Mouse (Mus musculus): ENCODE measurements around the gene Fam83f.

The Fam83f gene

DNA sequence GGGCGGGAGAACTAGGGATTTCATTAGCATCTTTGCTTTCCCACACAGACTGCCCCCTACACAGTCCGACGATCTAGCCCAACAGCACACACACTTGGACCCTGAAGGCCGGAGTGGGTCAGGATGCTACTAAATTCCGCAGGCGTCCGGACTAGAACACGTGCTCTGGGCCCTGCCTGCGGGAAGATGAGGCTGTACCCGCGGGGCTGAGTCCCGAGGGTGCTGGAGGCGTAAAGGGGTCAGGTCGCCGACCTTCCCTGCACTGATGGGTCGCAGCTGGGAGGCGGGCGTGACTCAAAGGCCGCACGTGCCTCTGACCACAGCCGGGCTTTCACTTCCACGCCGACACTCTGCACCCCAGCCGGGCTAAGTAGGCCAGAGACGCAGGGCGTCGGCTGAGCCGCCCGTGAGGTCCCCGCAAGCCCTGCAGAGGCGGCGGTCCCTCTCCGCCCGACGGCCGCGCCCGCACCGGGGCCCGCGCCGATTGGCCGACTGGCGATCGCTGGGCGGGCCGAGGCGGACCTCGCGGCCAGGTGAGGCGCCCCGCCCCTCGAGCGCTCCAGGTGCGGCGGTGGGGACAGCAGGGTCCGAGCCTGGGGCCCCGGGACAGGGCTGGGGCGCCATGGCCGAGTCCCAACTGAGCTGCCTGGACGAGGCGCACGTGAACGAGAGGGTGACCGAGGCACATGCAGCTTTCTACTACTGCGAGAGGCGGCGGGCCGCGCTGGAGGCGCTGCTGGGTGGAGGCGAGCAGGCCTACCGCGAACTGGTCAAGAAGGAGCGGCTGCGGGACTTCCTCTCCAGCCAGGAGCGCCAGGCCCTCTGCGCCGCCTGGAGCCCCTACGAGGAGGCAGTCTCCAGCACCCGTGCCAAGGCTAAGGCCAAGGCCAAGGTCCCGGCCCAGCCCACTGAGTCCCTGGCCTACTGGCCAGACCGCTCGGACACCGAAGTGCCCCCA is at the start of gene Fam83f:
TSS of gene Fam83f (plus strand) at position 553 of the 958 bp plus-strand sequence.
- peak; percentile 61 for DNase-seq (ENCODE audit: low spot score)

DNA sequence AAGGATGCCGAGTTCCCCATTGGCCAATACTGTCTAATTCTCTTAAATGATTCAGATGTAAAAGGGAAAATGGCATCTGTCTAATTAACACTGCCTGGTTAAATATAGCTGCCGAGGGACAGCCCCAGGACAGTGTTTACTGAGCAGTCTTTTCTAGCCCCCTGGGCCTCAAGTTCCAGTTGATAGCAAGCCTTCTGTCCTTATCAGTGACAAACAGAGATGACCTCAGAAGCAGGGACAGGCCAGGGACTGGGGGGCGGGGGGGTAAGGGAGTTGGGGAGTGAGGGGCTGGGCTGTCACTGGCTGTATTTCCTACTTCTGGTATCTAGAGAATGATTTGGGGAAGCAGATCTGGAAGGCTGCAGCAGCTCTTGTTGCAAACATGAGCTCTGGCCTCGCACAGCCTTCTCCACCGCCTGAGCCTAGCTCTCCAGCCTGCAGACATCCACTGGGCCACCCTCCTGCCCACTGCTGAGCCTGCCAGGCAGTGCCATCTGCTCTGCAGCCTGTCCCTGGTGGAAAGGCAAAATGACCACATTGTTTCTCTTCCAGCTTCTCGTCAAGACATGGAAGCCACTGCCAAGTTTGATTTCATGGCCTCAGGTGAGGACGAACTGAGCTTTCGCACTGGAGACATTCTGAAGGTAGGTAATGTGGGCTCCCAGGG is 48.3 kb upstream of the Fam83f start:
- DNase-seq (ENCODE audit: low spot score): no peak

DNA sequence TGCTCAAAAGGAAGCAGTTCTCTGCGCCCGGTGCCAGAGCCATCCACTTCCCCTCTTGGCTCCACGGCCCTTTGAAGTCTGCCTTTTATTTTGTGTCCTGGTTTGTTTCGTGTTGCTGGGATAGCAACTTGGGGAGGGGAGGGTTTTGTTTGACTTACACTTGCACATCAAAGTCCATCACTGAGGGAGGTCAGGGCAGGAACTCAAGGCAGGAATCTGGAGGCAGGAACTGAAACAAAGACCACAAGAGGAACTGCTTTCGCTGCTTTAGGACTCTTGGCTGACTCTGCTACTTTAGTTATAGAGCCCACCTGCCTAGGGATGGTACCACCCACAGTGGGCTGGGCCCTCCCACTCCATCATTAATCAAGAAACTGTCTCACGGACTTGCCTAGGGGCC is 45.2 kb upstream of the Fam83f start:
- no peak for DNase-seq (ENCODE audit: low spot score)

DNA sequence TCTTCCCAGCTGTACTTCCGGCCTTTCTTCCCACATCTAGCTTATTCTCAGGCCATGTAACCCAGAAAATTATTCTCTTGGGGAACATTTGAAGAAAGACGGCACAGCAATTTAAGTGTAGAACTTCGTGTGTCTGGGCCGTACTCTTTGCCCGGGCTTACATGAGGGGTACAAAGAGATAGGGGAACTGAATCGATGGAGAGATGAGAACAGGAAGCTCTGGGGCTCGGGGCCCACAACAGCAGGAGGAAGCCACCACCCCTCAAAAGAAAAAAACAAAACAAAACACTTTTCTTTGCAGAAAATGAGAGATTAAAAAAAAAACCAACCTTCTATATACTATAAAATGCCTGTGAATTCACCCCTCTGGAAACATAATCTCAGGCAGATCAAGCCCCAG is 41.5 kb upstream of the Fam83f start:
- DNase-seq (ENCODE audit: low spot score): no peak

DNA sequence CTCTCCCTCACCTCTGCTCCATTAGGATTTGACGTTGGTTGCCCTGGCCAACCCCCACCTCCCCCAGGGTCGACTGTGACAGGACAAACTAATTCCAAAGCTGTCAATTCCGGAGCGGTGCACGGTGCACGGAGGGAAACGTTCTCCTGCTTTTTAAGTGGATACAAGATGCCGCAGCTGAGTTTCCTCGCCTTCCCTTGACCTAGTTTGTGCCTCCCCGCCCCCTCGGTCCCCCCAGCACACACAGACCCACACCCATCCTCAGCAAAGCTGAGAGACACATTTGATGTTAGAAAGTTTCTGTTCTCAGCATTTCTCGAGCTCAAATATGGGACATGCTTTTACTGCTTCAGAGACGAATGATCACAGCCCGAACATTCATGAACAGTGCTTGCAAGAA is 40.9 kb upstream of the Fam83f start:
- DNase-seq (ENCODE audit: low spot score): no peak

DNA sequence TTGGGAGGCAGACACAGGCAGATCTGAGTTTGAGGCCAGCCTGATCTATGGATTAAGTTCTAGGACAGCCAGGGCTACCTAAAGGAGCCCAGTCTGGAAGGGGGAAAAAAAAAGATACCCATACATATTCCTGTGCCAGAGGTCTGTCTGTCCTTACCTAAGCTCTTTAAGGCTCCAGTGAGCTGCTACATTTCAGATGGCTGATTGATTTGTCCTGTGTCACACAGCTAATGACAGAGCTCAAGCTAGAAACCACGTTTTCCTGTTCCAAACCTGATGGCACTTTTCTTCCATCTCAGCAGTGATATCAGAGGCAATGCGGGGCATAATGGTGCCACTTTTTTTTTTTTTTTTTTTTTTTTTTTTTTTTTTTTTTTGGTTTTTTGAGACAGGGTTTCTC is 40.3 kb upstream of the Fam83f start:
- DNase-seq (ENCODE audit: low spot score): no peak

DNA sequence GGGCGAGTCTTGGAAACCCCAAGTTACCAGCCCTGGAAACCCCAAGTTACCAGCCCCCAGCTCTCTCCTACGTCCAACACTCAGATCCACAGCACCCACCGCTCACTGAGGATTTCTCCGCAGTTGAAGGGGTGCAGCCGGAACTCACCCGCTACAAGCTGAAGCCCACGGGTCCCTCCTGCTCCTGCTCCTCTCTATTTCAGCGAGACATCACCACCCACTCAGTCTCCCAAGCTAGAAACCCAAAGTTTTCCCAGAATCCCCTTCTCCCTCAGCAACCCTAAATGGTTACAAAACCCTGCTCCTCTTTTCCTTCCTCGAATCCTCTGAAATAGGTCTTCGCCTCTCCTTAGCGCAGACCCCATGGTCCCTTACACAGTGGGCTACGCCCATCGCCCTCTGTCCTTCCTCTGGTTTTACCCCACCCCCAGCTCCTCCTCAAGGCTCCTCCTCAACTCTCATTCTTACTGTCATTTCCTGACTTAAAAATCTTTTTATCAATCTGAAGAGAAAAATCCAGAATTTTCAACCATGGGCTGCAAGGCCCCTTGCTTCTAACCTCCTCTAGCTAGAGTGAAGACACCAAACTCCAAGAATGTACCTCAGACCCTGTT is 39.3 kb upstream of the Fam83f start:
- DNase-seq (ENCODE audit: low spot score): no peak

DNA sequence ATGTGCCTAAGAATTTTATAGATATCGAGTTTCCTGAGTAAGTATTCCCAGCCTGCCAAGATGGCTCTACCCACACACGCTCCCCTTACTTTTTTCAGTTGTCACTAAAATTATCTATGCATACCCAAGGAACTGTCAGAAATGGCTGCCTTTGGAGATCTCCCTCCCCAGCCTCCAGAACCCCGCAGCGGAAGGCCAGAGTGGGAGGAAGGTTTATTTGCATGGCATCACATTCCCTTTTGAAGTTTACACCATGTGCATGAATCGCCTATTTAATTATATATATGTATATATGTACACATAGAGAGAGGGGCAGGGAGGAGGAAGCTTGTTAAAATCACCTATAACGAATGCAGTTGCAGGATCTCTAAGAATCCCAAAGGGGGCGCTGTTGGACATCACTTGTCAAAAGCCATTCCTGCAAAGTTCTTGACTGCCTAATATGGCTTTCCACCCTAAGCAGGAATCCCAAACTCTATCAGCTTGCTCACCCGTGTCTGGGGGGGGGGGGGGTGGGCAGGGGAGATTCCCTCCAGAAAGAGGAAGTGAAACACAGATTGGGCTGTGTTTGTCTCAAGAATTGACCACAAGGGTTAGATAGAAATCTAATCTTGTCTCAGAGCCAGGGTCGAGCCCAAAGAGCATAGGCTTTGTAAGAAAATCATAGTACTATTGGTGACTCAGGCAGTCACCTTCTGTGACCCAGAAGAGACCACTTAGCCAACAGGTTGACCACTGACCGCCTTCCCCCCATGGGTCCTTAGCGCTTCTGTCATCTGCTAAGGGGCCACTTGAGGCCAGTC is 37.1 kb upstream of the Fam83f start:
- peak; percentile 87 for DNase-seq (ENCODE audit: low spot score)

DNA sequence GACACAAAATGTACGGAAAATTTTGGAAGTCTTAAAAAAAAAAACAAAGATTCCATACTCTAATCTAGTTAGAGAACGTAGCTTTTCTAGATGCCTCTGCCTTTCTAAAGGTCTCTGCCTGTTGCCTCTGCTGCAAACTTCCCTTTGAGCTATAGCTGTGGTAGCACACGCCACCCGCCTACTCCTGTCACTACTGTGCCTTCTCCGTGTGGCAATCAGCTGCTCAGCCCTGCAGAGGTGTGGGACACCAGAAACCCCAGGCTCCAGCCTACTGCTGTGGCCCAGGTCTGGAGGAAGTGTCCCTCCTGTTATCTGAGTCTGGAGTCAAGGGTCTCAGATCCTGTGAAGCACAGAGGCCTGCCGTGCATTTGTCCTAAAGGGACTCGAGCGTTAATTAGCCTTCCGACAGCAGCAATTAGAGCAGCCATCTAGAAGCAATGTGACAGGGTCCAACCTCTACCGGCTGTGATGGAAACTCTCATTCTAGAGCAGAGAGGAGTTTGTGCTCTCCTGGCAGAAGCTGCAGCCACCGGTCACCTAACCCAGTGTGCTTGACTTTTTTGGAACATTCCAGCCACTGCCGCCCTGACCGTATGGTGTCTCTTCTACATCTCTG is 34.8 kb upstream of the Fam83f start:
- peak; percentile 73 for DNase-seq (ENCODE audit: low spot score)

DNA sequence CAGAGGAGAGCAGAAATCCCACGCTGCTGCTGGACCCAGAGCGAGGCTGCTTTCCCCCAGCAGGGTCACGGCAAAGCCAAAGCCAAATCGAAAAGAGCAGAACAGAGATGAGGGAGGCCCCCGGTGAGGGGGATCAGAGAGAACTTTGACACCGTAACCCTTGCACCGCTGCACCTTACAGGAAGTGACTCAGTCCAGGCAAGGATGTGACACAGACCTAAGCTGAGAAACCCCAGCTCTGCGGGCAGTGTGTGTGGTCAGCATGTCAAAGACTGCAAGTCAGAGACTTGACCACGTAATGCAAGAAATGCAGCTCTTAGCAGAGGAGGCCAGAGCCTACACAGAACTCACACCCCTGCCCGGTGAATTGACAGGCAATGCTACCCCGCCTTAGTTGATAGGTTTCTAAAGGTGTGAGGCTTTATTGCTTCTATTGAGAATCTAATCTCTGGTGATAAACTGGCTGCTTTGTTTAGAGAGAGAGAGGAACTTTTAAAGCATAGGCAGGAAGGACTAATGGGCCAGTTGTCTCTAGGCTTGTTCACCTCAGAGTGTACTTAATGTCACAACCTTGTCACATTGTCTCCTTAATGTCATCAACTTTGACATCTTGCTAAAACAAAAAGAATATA is 32.5 kb upstream of the Fam83f start:
- no peak for DNase-seq (ENCODE audit: low spot score)

DNA sequence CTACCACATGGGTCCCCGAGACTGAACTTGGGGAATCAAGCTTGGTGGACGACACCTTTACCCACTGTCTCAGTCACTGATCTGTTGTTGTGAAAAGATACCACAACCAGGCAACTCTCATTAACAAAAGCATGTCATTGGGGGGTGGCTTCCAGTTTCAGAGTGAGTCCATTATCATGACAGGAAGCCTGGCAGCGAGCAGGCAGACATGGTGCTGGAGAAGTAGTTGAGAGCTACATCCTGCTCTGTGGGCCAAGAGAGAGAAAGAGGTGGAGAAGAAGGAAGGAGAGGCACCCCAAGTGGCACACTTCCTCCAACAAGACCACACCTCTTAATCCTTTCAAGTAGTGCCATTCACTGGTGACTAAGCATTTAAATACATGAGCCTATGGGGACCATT is 31.8 kb upstream of the Fam83f start:
- no peak for DNase-seq (ENCODE audit: low spot score)

DNA sequence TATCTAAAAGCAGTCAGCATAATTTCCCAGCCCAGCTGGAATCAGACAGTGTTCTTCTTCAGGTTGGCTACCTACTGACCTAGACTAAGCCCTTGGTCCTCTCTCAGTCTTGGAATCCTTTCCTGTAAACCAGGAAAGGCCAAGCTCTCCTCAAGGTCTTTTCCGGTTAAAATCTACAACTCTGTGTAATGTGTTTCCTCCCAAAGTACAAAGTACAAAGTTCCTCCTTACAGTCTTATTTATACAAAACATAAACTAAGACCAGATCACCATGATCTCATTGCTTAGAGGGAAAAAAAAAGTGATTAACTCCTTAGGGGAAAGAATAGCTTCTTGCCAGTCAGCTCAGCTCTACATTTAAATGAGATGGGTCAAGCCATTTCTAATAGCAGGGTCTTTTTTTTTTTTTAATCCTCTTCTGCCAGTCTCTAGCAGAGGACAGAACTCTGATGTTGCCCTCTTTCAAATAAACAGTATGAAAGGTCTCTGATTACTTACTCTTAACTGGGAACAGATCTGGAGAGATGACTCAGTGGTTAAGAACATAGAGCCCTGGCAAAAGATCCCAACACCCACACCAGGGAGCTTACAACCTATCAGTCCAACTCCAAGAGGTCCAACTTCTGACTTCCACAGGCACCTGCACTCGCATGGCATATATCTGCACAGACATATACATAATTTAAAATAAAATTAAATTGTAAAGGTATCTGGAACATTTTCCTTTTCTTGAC is 29.8 kb upstream of the Fam83f start:
- no peak for DNase-seq (ENCODE audit: low spot score)

DNA sequence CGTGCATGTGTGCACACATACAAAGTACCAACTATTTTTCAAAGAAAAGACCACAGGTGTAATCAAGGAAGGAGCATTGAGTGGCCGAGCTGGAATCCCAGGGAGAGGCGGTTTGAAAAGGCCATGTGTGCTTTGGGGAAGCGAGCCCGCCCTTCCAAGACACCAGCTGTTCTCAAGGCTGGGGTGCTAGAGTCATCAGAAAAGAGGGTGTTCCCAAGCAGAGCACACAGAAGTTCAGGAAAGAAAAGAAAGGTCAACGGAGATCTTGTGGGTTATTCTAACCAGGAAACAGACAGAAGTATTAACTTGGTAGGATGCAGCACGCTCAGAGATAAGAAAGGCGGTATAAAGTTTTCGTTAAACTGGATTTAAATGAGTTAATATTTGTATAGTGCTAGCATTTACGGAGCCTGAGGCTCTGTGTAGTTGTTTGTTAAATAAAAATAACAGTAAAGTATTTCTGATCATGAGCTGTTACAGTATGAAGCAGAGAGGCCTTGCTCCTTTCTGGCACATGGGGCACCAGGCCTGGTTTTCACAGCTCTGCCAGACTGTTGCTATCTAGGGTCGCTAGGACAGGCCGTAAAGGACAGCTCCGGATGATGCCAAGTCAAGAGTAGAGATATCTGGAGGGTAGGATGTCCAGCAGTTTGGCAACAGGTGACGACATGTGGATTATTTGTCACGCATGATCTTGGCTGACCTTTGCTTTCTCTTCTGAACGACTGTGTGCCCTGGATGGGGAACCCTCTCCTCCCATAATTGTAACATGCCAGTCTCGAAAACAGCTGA is 26.4 kb upstream of the Fam83f start:
- no peak for DNase-seq (ENCODE audit: low spot score)

DNA sequence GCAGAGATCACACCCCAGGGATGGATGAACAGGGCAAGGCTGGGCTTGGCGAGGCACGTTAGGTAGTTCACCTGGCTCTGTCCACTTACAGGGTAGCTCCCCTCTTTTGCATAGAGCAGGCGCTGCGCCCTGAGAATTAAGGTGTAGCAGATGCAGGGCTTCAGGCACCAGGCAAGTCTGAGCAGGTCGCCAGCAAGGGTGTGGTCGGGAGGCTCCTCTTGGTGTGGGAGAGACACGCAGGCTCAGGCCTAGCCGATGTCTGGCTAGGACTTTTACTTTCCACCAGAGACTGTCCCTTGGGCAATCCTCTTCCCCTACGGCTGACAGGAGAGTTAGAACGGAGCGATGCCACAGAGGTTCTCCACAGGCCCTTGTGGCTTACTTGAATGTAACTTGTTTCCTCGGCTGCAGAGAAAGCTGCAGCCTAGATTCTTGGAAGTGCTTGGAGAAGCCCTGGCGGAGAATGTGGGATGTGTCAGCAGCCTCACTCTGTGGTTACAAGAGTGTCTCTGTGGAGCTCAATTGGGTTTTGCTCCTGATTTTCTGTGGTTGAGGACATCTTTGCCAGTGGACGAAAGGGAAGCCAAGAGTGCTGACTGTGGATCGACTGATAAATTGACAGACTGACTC is 22.6 kb upstream of the Fam83f start:
- no peak for DNase-seq (ENCODE audit: low spot score)

DNA sequence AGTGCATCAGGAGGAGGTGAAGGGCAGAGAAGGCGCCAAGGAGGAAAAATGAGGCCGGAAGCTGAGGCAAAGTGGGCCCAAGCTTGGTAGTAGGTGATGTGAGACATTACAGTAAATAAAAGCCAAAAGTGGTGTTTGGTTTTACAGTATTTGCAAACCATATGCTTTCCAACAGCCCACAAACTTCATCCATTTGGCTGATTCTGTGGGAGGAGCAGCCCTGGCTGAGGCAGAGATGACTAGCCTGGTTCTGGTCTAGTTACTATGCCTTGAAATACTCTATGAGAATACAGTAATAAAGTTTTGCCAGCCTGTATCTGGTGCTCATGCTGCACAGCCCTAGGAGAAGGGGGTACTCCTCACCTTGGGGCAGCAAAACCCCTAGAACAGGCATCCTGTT is 21.2 kb upstream of the Fam83f start:
- DNase-seq (ENCODE audit: low spot score): no peak

DNA sequence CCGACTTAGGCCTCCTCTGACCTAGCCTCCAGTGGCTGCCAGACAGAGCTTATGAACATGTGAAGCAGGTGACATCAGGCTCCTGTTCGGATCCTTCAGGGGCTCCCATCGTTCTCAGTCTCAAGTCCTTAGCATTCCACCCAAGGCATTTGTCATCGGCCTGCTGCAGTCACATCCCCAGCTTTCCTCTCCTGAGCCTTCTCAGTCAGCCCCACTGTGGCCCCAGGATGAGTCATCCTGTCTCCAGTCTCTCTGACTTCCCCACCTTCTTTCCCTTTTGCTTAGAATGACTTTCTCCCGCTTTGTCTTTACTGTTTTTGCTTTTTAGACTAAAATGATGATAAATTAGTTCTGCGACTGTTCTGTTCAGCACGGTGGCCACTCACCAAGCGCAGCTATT is 17.8 kb upstream of the Fam83f start:
- no peak for DNase-seq (ENCODE audit: low spot score)

DNA sequence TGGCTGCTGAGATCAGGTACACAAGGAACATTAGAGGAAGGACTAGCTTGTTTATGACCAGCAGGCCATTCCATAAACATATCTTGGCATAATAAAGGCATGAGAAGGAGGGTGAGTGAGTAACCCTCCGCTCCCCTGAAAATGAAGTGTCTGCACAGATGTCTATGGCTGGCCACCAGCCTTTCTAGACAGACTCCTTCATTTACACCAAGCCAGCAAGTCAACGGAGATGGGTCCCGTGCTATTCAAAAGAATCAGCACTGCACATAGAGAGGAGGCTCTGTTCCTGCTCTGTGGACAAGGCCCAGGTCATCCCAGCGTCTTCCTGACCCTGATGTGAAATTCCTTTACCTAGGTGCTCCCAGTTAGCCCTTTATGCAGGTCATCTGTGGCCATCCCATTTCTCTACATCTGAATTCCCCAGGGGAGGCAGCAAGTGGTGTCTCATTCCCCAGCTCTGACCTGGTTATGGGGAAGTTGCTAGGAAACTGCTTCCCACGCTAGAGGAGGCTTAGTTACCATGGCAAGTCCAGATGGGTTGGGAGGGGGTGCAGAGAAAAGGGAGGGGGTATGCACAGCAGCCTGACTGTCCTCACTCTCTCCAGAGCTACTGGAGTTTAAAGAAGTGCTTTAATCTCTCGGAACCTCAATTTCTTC is 12.7 kb upstream of the Fam83f start:
- peak; percentile 86 for DNase-seq (ENCODE audit: low spot score)

DNA sequence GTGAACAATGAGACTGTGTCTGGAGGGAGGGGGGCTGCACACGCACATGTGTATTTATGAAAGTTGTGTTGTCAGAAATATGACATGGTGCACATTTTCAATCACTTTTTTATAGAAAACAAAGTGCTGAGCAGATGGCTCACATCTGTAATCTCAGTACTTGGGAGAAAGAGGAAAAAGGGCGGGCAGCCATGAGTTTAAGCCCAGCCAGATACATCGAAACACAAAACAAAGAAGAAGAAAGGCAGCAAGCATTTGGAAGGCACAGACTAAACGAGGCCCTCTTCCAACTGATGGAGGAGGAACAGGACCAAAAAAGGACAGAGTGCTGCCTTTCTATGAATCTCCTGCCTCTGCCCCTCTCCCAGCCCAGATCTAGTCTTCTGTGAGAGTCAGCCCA is 10.7 kb upstream of the Fam83f start:
- DNase-seq (ENCODE audit: low spot score): no peak

DNA sequence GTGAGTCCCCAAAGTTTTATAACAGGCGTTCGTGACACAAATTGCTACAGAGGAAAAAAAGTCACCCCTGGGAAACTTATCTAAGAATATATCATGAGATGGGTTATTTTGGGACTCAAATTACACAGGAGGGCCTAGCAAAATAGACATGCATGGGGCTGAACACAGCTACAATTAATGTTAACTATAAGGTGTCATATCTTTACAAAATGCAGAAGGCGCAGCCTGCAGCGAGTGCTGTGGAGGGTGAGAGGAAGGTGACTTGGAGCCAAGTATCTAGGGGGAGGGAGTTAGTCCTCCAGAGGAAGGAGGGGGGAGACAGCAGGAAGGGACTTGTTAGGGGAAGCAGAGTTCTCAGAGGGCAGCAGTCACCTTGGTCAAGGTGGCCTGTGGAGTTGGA is 7.2 kb upstream of the Fam83f start:
- DNase-seq (ENCODE audit: low spot score): no peak

Measured in retina, embryonic 14.5 days (tissue).